Mouse (Mus musculus): ENCODE data around the gene Ucp3. TPM values are rescaled to one million over a fixed set of nuclear protein-coding genes. Genes with fewer than 3 reads are reported as not detected.
A peak's percentile ranks its signal among the peaks of the same experiment; 100 is the strongest.

Ucp3 gene
- total RNA-seq, 2 experiments from 2014 or later: not detected

GRCm38 (mm10) chr7:100497402-100497801 lies 24.6 kb downstream of the Ucp3 start:
- ATAC-seq (replicated peaks; ENCODE audit: low FRiP score, poor library complexity, severe bottlenecking): no peak

- ATAC-seq (replicated peaks; ENCODE audit: low FRiP score, poor library complexity, severe bottlenecking): no peak
Measured at GRCm38 (mm10) chr7:100497982-100498381, 25.2 kb downstream of the Ucp3 start.

DNA sequence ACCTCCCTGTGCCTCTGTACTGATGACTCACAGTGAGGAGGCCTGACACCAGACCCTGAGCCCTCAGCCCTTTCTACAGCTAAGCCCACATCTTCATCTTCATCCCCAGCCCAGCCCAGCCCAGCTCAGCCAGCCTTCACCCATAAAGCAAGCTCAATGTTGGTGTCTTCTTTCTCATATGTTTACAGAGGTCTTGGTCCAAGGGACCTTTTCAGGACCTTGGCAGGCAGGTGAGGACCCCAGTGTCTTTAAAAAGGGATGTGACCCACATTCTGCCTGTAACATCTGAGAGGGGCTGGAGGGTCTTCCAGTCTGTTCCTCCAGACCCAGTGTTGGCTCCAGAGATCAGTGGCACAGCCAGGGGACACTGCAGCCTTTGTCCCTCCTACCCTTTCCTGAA lies 26.7 kb downstream of the Ucp3 start:
- ATAC-seq (replicated peaks; ENCODE audit: low FRiP score, poor library complexity, severe bottlenecking): no peak

GRCm38 (mm10) chr7:100500276-100500977 lies 27.6 kb downstream of the Ucp3 start:
- peak; percentile 12 for ATAC-seq (replicated peaks; ENCODE audit: low FRiP score, poor library complexity, severe bottlenecking)

- ATAC-seq (replicated peaks; ENCODE audit: low FRiP score, poor library complexity, severe bottlenecking): peak; percentile 13
Measured at GRCm38 (mm10) chr7:100501027-100501843, 28.4 kb downstream of the Ucp3 start.

GRCm38 (mm10) chr7:100501844-100502373 lies 29.1 kb downstream of the Ucp3 start:
- 0 out of 2 replicates have a peak, but pooled peaks have one; percentile 0 for ATAC-seq (replicated peaks; ENCODE audit: low FRiP score, poor library complexity, severe bottlenecking)

GRCm38 (mm10) chr7:100502374-100502922 lies 29.7 kb downstream of the Ucp3 start:
- ATAC-seq (replicated peaks; ENCODE audit: low FRiP score, poor library complexity, severe bottlenecking): peak; percentile 8

GRCm38 (mm10) chr7:100503076-100503475 lies 30.3 kb downstream of the Ucp3 start:
- peak; percentile 8 for ATAC-seq (replicated peaks; ENCODE audit: low FRiP score, poor library complexity, severe bottlenecking)

- no peak for ATAC-seq (replicated peaks; ENCODE audit: low FRiP score, poor library complexity, severe bottlenecking)
Measured at GRCm38 (mm10) chr7:100504740-100505487, 32.1 kb downstream of the Ucp3 start.

- no peak for ATAC-seq (replicated peaks; ENCODE audit: low FRiP score, poor library complexity, severe bottlenecking)
Measured at GRCm38 (mm10) chr7:100506494-100506893, 33.7 kb downstream of the Ucp3 start.

GRCm38 (mm10) chr7:100508670-100509069 lies 35.9 kb downstream of the Ucp3 start:
- no peak for ATAC-seq (replicated peaks; ENCODE audit: low FRiP score, poor library complexity, severe bottlenecking)

GRCm38 (mm10) chr7:100511602-100512001 lies 38.8 kb downstream of the Ucp3 start:
- ATAC-seq (replicated peaks; ENCODE audit: low FRiP score, poor library complexity, severe bottlenecking): no peak

GRCm38 (mm10) chr7:100514573-100514972 lies 41.8 kb downstream of the Ucp3 start, which contains the start of gene Dnajb13:
Gene Dnajb13, minus strand, starts transcription at chr7:100514960.
- ATAC-seq (replicated peaks; ENCODE audit: low FRiP score, poor library complexity, severe bottlenecking): 0 out of 2 replicates have a peak, but pooled peaks have one; percentile 19

DNA sequence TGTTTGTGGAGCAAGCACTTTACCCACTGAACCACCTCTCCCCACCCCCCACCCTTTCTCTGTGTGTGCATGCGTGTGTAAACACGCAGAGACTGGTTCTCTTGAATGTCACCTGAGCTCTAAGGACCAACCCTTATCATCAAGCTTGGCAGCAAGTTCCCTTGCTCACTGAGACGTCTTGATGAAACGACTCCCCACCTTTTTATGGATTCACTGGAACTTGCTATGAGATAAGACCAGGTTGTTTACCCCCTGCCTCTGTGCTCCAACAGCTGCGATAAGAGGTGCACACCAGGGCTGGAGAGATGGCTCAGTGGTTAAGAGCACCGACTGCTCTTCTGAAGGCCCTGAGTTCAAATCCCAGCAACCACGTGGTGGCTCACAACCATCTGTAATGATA lies 47.4 kb downstream of the Ucp3 start:
- ATAC-seq (replicated peaks; ENCODE audit: low FRiP score, poor library complexity, severe bottlenecking): no peak

DNA sequence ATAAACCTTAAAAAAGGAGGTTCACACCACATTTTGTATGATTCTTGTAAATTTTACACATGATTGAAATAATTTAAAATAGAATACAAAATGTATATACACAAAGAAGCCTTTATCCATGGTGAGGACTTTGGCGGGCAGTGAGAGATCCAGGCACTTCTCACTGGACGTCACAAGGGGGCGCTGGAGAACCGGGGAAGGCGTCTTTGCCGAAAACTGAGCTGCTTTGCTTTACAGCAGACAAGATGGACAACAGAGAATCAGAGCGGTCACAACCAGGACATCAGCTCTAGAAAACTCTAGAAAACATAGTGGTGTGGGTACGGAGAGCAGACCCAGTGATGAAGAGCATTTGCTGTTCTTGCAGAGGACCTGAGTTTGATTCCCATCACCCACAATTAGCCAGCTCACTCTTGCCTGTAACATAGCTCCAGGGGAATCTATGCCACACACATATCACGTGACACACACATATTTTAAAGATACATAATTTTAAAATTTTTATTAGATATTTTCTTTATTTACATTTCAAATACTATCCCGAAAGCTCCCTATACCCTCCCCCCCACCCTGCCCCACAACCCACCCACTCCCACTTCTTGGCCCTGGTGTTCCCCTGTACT lies 48.0 kb downstream of the Ucp3 start:
- ATAC-seq (replicated peaks; ENCODE audit: low FRiP score, poor library complexity, severe bottlenecking): peak; percentile 93

DNA sequence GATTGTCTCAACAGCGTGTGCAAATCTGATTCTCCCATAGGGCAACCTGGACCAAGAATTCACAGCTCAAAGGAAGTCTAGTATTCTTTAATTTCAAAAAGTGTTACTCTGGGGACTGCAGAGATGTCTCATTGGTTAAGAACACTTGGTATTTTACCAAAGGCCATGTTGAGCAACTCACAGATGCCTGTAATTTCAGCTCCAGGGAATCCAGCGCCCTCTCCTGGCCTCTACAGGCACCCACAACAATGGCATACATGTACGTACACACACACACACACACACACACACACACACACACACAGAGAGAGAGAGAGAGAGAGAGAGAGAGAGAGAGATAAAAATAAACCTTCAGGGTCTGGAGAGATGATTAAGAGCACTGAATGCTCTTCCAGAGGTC lies 49.4 kb downstream of the Ucp3 start:
- ATAC-seq (replicated peaks; ENCODE audit: low FRiP score, poor library complexity, severe bottlenecking): no peak

DNA sequence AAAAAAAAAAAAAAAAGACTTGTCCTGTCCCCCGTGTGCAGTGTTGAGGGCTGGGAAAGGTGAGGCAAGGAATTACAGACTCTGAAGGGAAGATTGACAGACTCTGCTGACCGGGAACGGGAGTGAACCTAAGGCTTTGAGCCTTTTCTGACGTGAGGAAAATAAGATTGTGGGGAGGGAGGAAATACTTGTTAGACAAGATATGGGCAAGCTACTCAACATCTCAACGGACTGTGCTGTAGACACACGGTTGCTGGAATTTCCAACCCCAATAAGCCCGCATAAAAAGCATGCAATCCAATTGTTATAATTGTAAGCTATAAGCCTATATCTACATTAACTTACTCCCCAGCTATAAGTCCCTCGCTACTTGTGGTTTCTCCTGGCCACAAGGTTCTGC lies 51.9 kb downstream of the Ucp3 start:
- ATAC-seq (replicated peaks; ENCODE audit: low FRiP score, poor library complexity, severe bottlenecking): no peak

GRCm38 (mm10) chr7:100530766-100531165 lies 58.0 kb downstream of the Ucp3 start:
- no peak for ATAC-seq (replicated peaks; ENCODE audit: low FRiP score, poor library complexity, severe bottlenecking)

- ATAC-seq (replicated peaks; ENCODE audit: low FRiP score, poor library complexity, severe bottlenecking): no peak
Measured at GRCm38 (mm10) chr7:100533503-100533902, 60.7 kb downstream of the Ucp3 start.
